Mouse (Mus musculus) embryonic facial prominence, embryonic 15.5 days (tissue): ENCODE data around the gene Tbc1d22a. TPM values are rescaled to one million over a fixed set of nuclear protein-coding genes. Genes with fewer than 3 reads are reported as not detected.

Experiments used
- ATAC-seq: fragments of 200-750 bp; cut with Nextera tagmentation; 2 replicates; pipeline ENCODE4 v1.8.0; 2017; ENCODE audit warnings: low read depth, moderate TSS enrichment; ENCODE audit not compliant: insufficient number of reproducible peaks, low FRiP score, low TSS enrichment
- H3K27ac ChIP-seq: fragments of 300-500 bp; sonication (generic); replicated peaks from 2 replicates; pipeline ENCODE4 v1.5.1; 2015; ENCODE audit warnings: mild to moderate bottlenecking, inconsistent platforms
- H3K27me3 ChIP-seq: fragments of 300-500 bp; sonication (generic); 2 replicates; pipeline ENCODE4 v1.6.1; 2015; ENCODE audit warnings: inconsistent platforms
- H3K36me3 ChIP-seq: fragments of 300-500 bp; sonication (generic); 2 replicates; pipeline ENCODE4 v1.6.1; 2015; ENCODE audit warnings: mild to moderate bottlenecking, inconsistent platforms
- H3K4me1 ChIP-seq: fragments of 300-500 bp; sonication (generic); 2 replicates; pipeline ENCODE4 v1.6.1; 2015; ENCODE audit warnings: inconsistent platforms
- H3K4me2 ChIP-seq: fragments of 300-500 bp; sonication (generic); replicated peaks from 2 replicates; pipeline ENCODE4 v1.6.1; 2015; ENCODE audit warnings: mild to moderate bottlenecking, inconsistent platforms
- H3K4me3 ChIP-seq: fragments of 300-500 bp; sonication (generic); replicated peaks from 2 replicates; pipeline ENCODE4 v1.5.1; 2015; ENCODE audit warnings: mild to moderate bottlenecking, inconsistent platforms
- H3K9ac ChIP-seq: fragments of 300-500 bp; sonication (generic); 2 replicates; pipeline ENCODE4 v1.6.1; 2015; ENCODE audit warnings: inconsistent platforms
- H3K9me3 ChIP-seq: fragments of 300-500 bp; sonication (generic); replicated peaks from 2 replicates; pipeline ENCODE4 v1.6.1; 2016; ENCODE audit warnings: inconsistent platforms
- WGBS: fragments of 180-500 bp; shearing (Covaris S2); methylation state at CpG from one replicate; pipeline ENCODE4 v1.1.7; 2015; 5-methylcytosine and 5-hydroxymethylcytosine counted together
- polyA plus RNA-seq: library from polyadenylated mRNA; unstranded; fragments of >200 nt; fragmentation: Nextera tagmentation; extraction: Ambion mirVana; gene quantifications from 2 replicates; pipeline ENCODE4 v1.2.1, GENCODE M21; 2015

The Tbc1d22a gene
- 12.4 and 12.8 TPM in 2 replicates for polyA plus RNA-seq

DNA sequence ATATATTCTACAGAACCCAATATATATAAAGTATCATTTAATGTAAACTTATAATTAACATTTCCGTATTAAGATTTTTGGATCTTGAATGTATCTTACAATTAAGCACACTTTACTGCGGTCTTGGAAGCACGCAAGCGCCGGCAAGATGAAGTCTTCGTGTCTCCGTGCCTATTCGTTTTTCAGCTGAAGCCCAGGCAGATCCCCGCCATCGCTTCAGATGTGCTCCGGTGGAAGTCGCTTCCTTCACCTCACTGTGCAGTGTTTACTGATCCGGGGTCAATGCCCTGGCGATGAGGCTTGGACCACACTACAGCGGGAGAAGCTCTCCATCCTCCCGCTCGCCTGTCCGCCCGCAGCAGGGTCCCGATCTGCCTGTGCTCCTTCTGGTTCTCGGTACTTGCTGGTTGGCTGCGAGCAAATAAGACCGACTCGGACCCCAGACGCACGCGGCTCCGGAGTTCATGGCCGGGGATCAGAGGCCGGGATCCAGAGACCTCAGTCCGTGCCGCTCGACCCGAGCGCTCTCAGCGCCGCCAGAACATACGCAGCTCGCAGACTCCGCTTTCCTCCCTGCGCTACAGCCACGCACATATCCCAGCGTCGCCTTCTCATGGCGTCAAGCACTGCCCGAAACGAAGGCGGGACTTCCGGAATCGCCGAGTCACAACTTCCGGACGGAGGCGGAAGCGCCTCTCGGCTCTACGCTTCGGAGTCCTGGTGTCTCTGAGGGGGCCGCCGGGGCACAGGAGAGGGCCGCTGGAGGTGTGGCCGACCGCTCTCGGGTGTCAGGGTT is at the start of gene Tbc1d22a:
Gene Tbc1d22a, plus strand, starts transcription at position 707 of the 796 bp plus-strand sequence.
- Histone ChIP-seq H3K36me3 (no peaks in the 10 kb centered on the region), H3K27ac (peak within 1 kb of the TSS; percentile 90), H3K4me3 (peak within 1 kb of the TSS; percentile 90), H3K9me3 (no peaks in the 10 kb centered on the region), H3K4me1 (peaks cover 23% of the 10 kb centered on the region), H3K27me3 (no peaks in the 10 kb centered on the region), H3K4me2 (peak within 1 kb of the TSS; percentile 93), H3K9ac (peak within 1 kb of the TSS; percentile 88)
- ATAC-seq, result peak; percentile 91
- WGBS, result under 1% methylated on average over 64 of the region's 64 CpGs

DNA sequence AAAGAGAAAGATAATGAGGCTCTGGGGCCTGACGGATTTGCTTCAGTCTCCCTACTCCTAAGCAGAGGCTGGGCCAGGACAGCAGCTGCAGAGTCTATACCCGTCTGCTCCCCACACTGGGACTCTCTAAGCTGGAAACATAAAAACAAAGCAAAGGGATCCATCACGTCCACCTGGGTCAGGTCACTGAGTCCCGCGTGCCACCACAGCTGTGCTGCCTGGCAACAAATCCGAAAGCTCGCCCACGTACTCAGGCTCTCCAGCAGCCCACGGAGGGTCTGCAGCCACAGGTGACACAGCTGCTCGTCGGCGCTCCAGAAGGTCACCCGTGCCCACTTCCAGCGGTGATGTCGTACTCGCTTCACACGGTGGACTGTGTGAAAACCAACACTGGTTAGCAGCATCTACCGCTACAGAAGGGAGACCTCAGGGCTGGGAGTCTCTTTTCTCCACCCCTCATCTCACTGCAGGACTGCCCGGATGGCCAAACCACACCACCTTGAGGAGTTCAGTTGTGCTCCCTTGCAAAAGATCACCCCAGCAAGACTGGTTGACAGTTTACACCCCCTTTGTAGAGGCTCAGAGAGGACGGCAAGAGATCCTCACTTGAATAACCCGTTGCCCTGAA is 49.4 kb upstream of the Tbc1d22a start:
- ATAC-seq, result no peak
- H3K27ac ChIP-seq, result no peak overlapping the region
- H3K9ac ChIP-seq, result no peak overlapping the region
- H3K9me3 ChIP-seq, result no peaks in the 10 kb centered on the region
- H3K4me3 ChIP-seq, result no peak overlapping the region
- H3K36me3 ChIP-seq, result peaks cover 25% of the 10 kb centered on the region
- H3K4me1 ChIP-seq, result peaks cover 24% of the 10 kb centered on the region
- 83% methylated on average over 21 of the region's 21 CpGs for WGBS
- H3K27me3 ChIP-seq, result no peaks in the 10 kb centered on the region
- no peak overlapping the region for H3K4me2 ChIP-seq

DNA sequence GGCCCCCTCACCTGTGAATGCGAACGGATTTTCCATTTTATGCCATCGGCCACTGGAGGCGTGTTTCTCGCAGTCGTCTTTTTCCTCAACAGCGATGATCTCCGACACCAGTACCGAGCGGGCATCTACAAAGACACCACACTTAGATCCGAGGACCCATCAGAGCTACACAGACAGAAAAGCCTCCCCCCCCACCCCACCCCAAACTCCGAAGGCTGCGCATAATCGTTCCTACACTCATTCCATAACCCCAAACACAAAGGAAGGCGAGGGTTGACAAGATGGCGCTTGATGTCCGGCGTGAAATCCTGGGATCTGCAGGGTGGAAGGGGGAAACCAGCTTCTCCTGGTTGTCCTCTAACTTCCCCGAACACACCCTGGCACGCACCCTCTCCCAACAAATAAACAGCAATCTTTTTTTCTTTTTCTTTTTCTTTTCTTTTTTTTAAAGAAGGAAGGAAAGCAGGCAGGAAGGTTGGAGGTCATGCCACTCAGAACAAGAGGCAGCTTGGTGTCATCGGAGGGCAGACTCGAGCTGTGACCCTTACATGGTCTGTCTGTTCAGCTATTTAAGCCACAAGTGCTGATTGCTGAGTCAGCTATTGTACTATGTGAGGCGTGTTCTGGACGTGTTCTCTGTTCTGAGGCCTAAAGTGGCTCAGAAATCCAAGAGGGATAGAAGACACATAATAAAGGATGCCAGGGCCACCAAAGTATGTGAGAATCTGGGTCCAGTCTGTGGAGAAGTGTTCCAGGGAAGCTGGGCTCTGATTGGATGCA is 48.3 kb upstream of the Tbc1d22a start:
- no peaks in the 10 kb centered on the region for H3K27me3 ChIP-seq
- no peak overlapping the region for H3K4me2 ChIP-seq
- peaks cover 25% of the 10 kb centered on the region for H3K36me3 ChIP-seq
- H3K27ac ChIP-seq, result no peak overlapping the region
- H3K9me3 ChIP-seq, result no peaks in the 10 kb centered on the region
- H3K4me3 ChIP-seq, result no peak overlapping the region
- WGBS, result 89% methylated on average over 24 of the region's 24 CpGs
- H3K4me1 ChIP-seq, result peaks cover 28% of the 10 kb centered on the region
- no peak for ATAC-seq
- no peak overlapping the region for H3K9ac ChIP-seq

DNA sequence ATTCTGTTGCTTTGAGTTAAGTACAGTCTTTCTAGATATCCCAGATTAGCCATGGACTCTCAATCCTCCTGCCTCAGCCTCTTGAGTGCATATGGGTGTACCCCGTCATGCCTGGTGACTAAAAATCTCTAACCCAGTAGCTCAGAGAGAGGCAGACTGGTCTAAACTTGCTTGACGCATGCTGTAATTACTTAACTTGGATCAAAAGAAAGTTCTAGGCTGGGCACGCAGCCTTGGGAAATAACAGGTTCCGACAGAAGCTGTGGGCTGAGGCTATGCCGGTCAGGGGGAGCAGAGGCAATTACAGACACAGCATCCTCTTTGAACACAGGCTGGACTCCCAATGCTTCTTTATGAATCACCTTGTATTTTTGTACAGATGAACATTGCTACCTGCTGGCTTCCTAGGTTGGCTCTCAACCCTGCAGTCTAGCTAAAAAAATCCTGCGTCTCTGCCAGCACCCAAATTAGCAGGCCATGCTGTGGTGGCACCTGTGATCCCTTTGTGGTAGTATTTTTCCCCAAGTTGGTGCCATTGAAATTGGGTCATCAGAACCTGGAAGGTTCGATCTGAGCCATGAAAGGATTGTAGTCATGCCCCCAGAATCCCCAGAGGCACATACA is 47.1 kb upstream of the Tbc1d22a start:
- H3K27me3 ChIP-seq, result no peaks in the 10 kb centered on the region
- peak; percentile 40; the same call in 1 of the 2 replicates for ATAC-seq
- no peak overlapping the region for H3K4me2 ChIP-seq
- H3K9ac ChIP-seq, result no peak overlapping the region
- peak overlapping the region; percentile 66; the same call in 1 of the 2 replicates for H3K27ac ChIP-seq
- H3K4me1 ChIP-seq, result peaks cover 37% of the 10 kb centered on the region
- no peaks in the 10 kb centered on the region for H3K9me3 ChIP-seq
- H3K36me3 ChIP-seq, result peaks cover 15% of the 10 kb centered on the region; the same call in 1 of the 2 replicates
- no peak overlapping the region for H3K4me3 ChIP-seq
- 77% methylated on average over 7 of the region's 7 CpGs for WGBS

DNA sequence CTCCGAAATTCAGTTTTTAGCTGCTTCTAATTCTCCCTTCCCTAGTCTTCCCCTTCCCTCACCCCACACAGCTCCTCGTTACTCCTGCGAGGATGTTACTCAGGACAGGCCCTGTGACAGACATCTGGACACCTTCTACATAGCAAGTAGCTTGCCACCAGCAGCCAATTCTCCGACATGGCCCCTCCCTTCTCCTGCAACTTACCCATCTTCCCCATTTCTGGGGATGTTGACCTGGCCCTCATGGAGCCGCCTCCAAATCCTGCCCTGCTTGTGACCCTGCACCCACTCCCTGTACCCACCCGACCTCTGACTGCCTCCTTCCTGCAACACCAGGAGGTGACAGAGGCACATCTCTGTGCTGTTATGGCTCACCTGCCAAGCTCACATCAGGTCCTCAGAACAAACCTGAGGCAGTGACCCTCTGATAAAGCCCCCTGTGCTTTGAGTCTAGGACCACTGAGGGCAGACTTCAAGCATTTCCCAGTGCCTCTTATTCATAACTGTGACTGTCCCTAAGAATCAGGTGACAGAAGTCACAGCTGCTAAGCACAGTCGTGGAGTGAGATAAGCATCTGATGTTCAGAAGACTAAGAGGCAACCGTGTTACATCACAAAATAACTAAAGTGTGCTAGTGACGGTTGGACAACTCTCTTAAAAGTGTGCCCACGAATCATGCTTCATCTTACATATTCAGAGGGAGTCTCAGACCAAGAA is 46.3 kb upstream of the Tbc1d22a start:
- WGBS, result 73% methylated on average over 10 of the region's 10 CpGs
- peak overlapping the region; percentile 66; the same call in 1 of the 2 replicates for H3K27ac ChIP-seq
- ATAC-seq, result no peak

DNA sequence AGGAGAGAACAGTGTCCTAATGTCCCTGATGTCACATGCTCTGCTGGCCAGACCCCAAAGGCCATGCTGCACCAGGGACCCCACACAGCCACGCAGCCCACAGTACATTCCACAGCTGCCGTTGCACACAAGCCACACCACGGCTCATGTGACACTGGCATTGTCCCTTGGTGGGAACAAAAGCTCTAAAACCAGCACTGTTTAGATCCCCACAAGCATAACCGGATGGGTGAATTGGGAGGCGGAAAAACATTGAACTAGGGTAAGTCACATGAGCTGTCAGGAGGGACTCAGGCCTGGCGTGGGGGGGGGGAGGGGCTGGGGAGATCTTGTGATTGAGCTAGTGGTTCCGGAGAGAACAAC is 45.8 kb upstream of the Tbc1d22a start:
- 32% methylated on average over 7 of the region's 7 CpGs for WGBS
- no peak; the same call in 1 of the 2 replicates for ATAC-seq
- Histone ChIP-seq H3K4me2 (no peak overlapping the region), H3K9ac (no peak overlapping the region), H3K27me3 (no peaks in the 10 kb centered on the region), H3K27ac (peak overlapping the region; percentile 66; the same call in 1 of the 2 replicates), H3K9me3 (no peaks in the 10 kb centered on the region), H3K36me3 (0 out of 2 replicates have a peak, but pooled peaks cover 8% of the 10 kb centered on the region), H3K4me1 (peaks cover 49% of the 10 kb centered on the region), H3K4me3 (no peak overlapping the region)

More for the DNA sequence above, 46.3 kb upstream of the Tbc1d22a start:
- H3K4me2 ChIP-seq, result no peak overlapping the region
- no peaks in the 10 kb centered on the region for H3K27me3 ChIP-seq
- no peaks in the 10 kb centered on the region for H3K9me3 ChIP-seq
- H3K36me3 ChIP-seq, result peaks cover 8% of the 10 kb centered on the region; the same call in 1 of the 2 replicates
- H3K9ac ChIP-seq, result no peak overlapping the region
- peaks cover 44% of the 10 kb centered on the region for H3K4me1 ChIP-seq
- H3K4me3 ChIP-seq, result no peak overlapping the region

DNA sequence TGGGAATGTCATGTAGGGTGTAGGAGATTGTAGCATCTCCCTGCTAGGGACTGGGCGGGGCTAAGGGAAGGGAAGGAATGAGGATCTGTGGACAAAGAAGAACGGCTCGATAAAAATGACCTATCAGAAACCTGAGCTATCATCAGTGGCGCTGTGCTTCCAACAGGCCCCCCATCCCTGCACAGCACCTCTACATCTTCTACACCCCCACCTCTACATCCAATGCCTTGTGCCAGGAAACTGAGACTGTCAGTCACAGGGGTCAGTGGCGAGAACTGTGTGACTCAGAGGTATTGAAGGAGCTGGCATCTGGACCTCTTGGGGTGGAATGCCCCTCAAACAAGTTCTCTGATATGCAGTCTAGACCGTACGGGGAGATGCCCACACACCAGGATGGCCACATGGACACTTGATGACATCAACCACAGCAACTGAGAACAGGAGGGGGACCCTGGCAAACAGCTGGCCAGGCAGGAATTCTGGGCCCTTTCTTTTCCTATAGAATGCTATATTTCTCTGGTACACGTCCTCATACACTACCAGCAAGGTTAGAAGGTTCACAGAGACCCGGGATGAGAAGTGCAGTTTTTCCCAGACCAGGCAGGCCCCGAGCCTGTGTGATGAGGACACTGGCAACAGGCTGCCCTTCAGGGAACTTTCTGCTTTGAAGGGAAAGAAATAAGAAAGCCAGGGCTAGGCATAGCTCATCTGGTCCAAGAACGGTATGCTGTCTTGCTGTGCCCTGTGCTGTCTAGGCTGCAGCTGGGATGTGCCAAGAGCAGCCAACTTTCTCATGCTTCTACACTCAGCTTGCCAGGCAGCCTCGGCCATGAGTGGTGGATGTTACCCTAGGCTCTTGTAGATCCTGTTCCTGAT is 45.1 kb upstream of the Tbc1d22a start:
- no peak overlapping the region for H3K4me3 ChIP-seq
- ATAC-seq, result no peak
- no peaks in the 10 kb centered on the region for H3K9me3 ChIP-seq
- H3K27ac ChIP-seq, result peak overlapping the region; percentile 48
- 0 out of 2 replicates have a peak, but pooled peaks cover 8% of the 10 kb centered on the region for H3K36me3 ChIP-seq
- H3K4me1 ChIP-seq, result peaks cover 56% of the 10 kb centered on the region
- H3K9ac ChIP-seq, result no peak overlapping the region
- H3K27me3 ChIP-seq, result no peaks in the 10 kb centered on the region
- H3K4me2 ChIP-seq, result no peak overlapping the region
- 76% methylated on average over 12 of the region's 12 CpGs for WGBS

DNA sequence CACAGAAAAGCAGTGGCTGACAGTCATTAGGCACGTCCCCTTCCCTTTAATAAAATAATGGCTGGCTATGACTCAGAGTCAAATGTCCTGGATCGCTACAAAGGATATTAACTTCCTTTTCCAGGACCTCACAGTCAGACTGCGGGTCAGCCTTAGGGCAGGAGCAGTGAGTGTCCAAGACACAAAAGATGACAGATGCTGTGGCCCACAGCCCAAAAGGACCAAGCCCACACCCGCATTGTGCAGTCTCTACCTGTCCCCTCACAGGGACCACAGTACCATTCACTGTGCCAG is 44.5 kb upstream of the Tbc1d22a start:
- WGBS, result 61% methylated on average over 4 of the region's 4 CpGs
- peak overlapping the region; percentile 48; the same call in 1 of the 2 replicates for H3K27ac ChIP-seq
- H3K9me3 ChIP-seq, result no peaks in the 10 kb centered on the region
- H3K4me1 ChIP-seq, result peaks cover 61% of the 10 kb centered on the region
- H3K4me2 ChIP-seq, result no peak overlapping the region
- no peak overlapping the region for H3K9ac ChIP-seq
- H3K4me3 ChIP-seq, result no peak overlapping the region
- no peaks in the 10 kb centered on the region for H3K27me3 ChIP-seq
- H3K36me3 ChIP-seq, result 0 out of 2 replicates have a peak, but pooled peaks cover 5% of the 10 kb centered on the region
- no peak for ATAC-seq

DNA sequence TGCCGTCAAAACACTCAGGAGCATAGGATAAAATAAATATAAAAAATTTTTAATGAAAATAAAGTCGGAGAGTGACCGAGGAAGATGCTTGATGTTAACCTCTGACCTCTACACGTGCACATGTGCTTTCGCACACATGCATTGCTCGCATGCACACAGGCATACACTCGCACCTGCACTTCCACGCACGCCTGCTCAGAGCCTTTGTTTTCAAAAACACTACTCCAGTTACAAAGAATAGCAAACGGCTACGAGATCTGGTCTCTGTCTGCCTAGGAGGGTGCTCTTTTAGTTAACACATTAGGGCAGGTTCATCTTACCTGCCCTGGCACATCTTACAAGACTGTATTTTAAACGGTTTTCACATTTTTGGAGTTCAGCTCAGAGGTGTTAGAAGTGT is 42.9 kb upstream of the Tbc1d22a start:
- H3K27ac ChIP-seq, result no peak overlapping the region
- no peaks in the 10 kb centered on the region for H3K9me3 ChIP-seq
- 58% methylated on average over 12 of the region's 12 CpGs for WGBS
- no peak overlapping the region for H3K4me2 ChIP-seq
- no peaks in the 10 kb centered on the region for H3K27me3 ChIP-seq
- H3K9ac ChIP-seq, result no peak overlapping the region
- H3K4me1 ChIP-seq, result peaks cover 67% of the 10 kb centered on the region
- H3K36me3 ChIP-seq, result no peaks in the 10 kb centered on the region
- H3K4me3 ChIP-seq, result no peak overlapping the region
- no peak for ATAC-seq

DNA sequence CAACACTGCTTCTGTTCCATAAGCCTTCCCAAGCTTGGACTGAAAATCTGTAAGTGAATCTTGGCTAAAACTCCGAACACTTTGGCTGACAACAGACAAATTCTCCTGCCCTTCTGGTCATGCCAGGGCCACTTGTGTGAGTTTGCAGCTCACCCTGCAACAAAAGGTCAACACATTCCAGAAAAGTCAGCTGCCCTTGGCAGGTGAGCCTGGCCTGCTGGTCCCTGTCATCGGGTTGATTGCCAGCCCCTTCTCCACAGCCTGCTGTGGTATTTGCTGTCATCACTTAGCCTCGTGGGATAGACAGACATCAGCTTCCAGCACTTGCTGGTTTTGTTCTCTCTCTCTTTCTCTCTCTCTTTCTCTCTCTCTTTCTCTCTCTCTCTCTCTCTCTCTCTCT is 42.1 kb upstream of the Tbc1d22a start:
- no peaks in the 10 kb centered on the region for H3K36me3 ChIP-seq
- 36% methylated on average over 3 of the region's 3 CpGs for WGBS
- peaks cover 67% of the 10 kb centered on the region for H3K4me1 ChIP-seq

More for the DNA sequence above, 42.1 kb upstream of the Tbc1d22a start:
- Histone ChIP-seq H3K9ac (no peak overlapping the region), H3K4me3 (no peak overlapping the region), H3K9me3 (no peaks in the 10 kb centered on the region), H3K27ac (no peak overlapping the region), H3K27me3 (no peaks in the 10 kb centered on the region), H3K4me2 (no peak overlapping the region)
- no peak for ATAC-seq
